Mouse (Mus musculus) ES-E14 (cell line): ENCODE measurements around the gene Wfdc3. TPM values are rescaled to one million over a fixed set of nuclear protein-coding genes. Genes with fewer than 3 reads are reported as not detected.

Experiments used
- DNase-seq: peaks from one replicate; pipeline ENCODE4 v3.0.0-alpha.2; 2013; ENCODE audit warnings: low read depth, low spot score
- H3K27ac ChIP-seq: 2 replicates; pipeline ENCODE4 v1.5.1; 2012; ENCODE audit warnings: low read depth, mild to moderate bottlenecking, low read length, moderate library complexity, mixed read lengths; ENCODE audit not compliant: poor library complexity, insufficient read depth, severe bottlenecking
- H3K36me3 ChIP-seq: 2 replicates; pipeline ENCODE4 v1.6.1; 2012; ENCODE audit warnings: mild to moderate bottlenecking, low read length, moderate library complexity, mixed read lengths; ENCODE audit not compliant: control insufficient read depth, poor library complexity, insufficient read depth, severe bottlenecking
- H3K4me1 ChIP-seq, 2 experiments: fragments of 150-350 bp in 1 of 2; sonication (generic) in 1 of 2; 2 replicates each; pipeline ENCODE4 v1.6.1; 2012; ENCODE audit warnings: low read length in 2 of 2, mild to moderate bottlenecking in 1 of 2, mixed read lengths in 1 of 2; ENCODE audit not compliant: control insufficient read depth in 2 of 2, insufficient read depth in 2 of 2, poor library complexity in 1 of 2
- H3K4me3 ChIP-seq, 2 experiments: fragments of 150-350 bp in 1 of 2; sonication (generic) in 1 of 2; 2 replicates each; pipeline ENCODE4 v1.5.1; 2012; ENCODE audit warnings: low read length in 2 of 2, low read depth in 1 of 2, mild to moderate bottlenecking in 1 of 2, mixed read lengths in 1 of 2; ENCODE audit not compliant: insufficient read depth in 1 of 2, poor library complexity in 1 of 2, severe bottlenecking in 1 of 2
- H3K9ac ChIP-seq: 2 replicates; pipeline ENCODE4 v1.6.1; 2012; ENCODE audit warnings: low read depth, mild to moderate bottlenecking, low read length, mixed read lengths; ENCODE audit not compliant: poor library complexity, insufficient read depth, severe bottlenecking
- H3K9me3 ChIP-seq: fragments of 150-350 bp; sonication (generic); 2 replicates; pipeline ENCODE4 v1.6.1; 2012; ENCODE audit warnings: low read depth, mild to moderate bottlenecking, low read length; ENCODE audit not compliant: control insufficient read depth, insufficient read depth
- CHD2 ChIP-seq: IDR thresholded peaks from 2 replicates; pipeline ENCODE4 v1.6.1; 2014; ENCODE audit warnings: mild to moderate bottlenecking, low read depth, low read length, inconsistent platforms
- HCFC1 ChIP-seq: IDR thresholded peaks from 2 replicates; pipeline ENCODE4 v1.6.1; 2012; ENCODE audit warnings: low read length, inconsistent platforms, borderline replicate concordance; ENCODE audit not compliant: insufficient read depth
- MAFK ChIP-seq: IDR thresholded peaks from 2 replicates; pipeline ENCODE4 v1.6.1; 2014; ENCODE audit warnings: mild to moderate bottlenecking, low read depth, low read length, inconsistent platforms; ENCODE audit not compliant: insufficient read depth
- ZC3H11A ChIP-seq: IDR thresholded peaks from 2 replicates; pipeline ENCODE4 v1.6.1; 2012; ENCODE audit warnings: low read depth, mild to moderate bottlenecking, inconsistent platforms, low read length, borderline replicate concordance
- ZNF384 ChIP-seq: IDR thresholded peaks from 2 replicates; pipeline ENCODE4 v1.6.1; 2012; ENCODE audit warnings: low read depth, low read length, inconsistent platforms
- in situ Hi-C, 2 experiments: fragments of 600-800 bp; cut with MboI; formaldehyde crosslinking; loops; one replicate each; pipeline ENCODE4 v1.15.1; 2025; ENCODE audit warnings: low sequenced_read_pairs in 2 of 2, inconsistent platforms in 1 of 2; ENCODE audit not compliant: unreplicated experiment in 2 of 2
- total RNA-seq: library from RNA; depleted of rRNA; stranded (reverse); fragments of 300-350 nt; gene quantifications from 2 replicates; pipeline ENCODE4 v1.2.3, GENCODE M21; 2012

The Wfdc3 gene
- total RNA-seq, 1 experiment = 0.18 TPM

DNA sequence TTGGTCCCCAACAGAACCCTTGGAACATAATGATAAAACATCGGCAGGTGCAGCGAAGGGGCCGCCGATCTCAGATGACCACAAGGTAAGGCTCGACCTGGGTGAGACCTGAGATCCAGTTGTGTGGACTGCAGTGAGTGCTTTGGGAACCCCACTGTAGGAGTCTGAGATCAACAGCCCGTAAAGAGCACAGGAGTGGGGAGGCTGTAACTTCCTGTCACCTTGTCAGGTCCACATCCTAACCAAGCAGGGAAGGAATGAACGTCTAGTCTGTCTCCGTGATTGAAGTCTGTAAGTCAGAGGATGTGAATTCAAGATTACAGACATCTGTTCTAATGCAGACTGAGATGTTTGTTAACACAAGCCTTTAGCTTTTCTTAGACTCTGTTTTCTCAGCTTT is 962 bp upstream of the Wfdc3 start:
- H3K9me3 ChIP-seq = no peaks in the 10 kb centered on the region
- in situ Hi-C loops = no loop called here
- peaks cover 16% of the 10 kb centered on the region for H3K36me3 ChIP-seq
- peak overlapping the region; percentile 80 to 90 for H3K4me3 ChIP-seq
- H3K4me1 ChIP-seq = peaks cover 0 to 4% of the 10 kb centered on the region in 2 experiments; a peak in 2 of 4 replicates
- no peak for TF ChIP-seq HCFC1
- no peak for TF ChIP-seq ZC3H11A
- TF ChIP-seq MAFK = no peak
- no peak for TF ChIP-seq CHD2
- no peak for TF ChIP-seq ZNF384
- H3K9ac ChIP-seq = peak overlapping the region; percentile 93
- H3K27ac ChIP-seq = no peak overlapping the region
- no peak for DNase-seq

DNA sequence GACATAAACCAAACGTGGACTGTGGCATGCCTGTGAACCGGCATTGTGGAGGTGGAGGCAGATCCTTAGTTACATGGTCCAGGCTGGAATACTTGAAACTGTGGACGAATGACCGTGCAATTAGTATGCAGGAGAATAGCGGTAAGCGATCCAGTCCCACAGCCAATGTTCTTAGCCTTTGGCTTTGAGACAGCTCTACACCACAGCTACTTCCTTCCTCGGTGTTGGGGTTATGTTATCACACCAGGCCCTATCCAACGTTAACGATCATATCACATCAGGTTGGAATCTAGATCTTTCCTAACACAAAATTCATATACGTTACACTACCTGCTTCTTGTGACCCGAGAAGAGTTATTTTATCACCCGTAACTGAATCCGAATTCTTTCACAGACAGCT is 744 bp downstream of the Wfdc3 start:
- Histone ChIP-seq H3K9ac (no peak overlapping the region), H3K27ac (no peak overlapping the region), H3K4me1 (peaks cover 0 to 4% of the 10 kb centered on the region in 2 experiments; a peak in 2 of 4 replicates), H3K4me3 (peak overlapping the region in 1 of 2 experiments; percentile 80; a peak in 2 of 4 replicates), H3K9me3 (no peaks in the 10 kb centered on the region), H3K36me3 (peaks cover 8% of the 10 kb centered on the region; the same call in 1 of the 2 replicates)
- TF ChIP-seq HCFC1 = no peak
- no peak for TF ChIP-seq MAFK
- no peak for TF ChIP-seq ZC3H11A
- TF ChIP-seq ZNF384 = no peak
- TF ChIP-seq CHD2 = no peak
- no peak for DNase-seq
- in situ Hi-C loops = no loop called here

DNA sequence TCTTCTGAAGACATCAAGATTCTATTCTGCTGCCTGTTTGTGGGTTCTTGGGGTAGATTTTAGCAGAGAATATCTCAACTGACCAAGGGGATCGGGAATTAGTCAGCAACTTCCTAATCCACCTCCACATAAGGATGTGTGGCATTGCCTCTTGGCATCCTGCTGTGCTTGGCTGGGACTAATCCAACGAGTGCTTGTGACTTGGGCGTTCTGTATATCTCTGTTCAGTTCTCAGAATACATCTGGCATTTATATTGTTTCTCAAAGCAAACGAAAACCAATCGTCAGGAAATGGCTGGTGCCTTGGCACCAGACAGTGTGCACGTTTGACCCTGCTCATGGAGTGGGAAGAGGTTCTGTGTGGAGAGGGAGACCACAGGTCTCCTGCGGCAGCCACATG is 5.9 kb downstream of the Wfdc3 start:
- no peak overlapping the region for H3K27ac ChIP-seq
- no peak for DNase-seq
- TF ChIP-seq ZC3H11A = no peak
- TF ChIP-seq CHD2 = no peak
- no peak for TF ChIP-seq ZNF384
- no peak for TF ChIP-seq HCFC1
- TF ChIP-seq MAFK = no peak
- H3K9me3 ChIP-seq = no peaks in the 10 kb centered on the region
- in situ Hi-C loops = no loop called here
- no peak overlapping the region for H3K9ac ChIP-seq
- H3K36me3 ChIP-seq = no peaks in the 10 kb centered on the region
- H3K4me3 ChIP-seq = no peak overlapping the region
- H3K4me1 ChIP-seq = peaks cover 0 to 5% of the 10 kb centered on the region in 2 experiments; a peak in 1 of 4 replicates

DNA sequence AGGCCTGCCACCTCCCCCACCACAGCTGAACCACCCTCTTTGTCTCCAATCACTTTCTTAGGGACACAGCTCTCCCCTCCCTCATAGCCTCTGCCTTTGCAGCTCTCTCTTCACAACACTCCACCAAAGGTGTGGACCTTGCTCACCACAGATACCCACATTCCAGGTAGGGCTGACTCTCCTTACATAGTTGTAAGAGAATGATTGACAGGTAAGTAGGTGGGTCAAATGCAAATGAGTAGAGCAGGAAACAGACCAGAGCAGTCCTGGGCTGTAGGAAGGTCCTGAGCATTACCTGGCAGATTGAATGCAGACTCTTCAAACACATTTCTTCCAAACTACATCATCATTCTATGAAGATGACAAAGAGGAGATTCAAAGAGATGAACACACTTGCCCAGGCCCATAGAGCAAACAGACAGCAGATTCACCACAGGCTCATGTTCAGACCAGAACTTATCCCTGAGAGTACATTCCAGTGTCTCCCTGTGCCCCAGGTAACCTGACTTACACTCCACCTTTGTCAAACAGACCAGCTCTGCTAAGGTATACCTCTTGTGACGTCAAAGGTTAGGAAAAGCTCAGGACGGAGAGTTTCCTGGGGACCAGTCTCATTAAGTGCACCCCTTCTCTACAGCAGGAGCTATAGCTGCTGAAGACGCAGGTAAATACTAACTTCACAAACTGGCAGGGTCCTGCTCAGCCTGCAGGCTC is 8.2 kb downstream of the Wfdc3 start:
- Histone ChIP-seq H3K36me3 (no peaks in the 10 kb centered on the region), H3K27ac (no peak overlapping the region), H3K9ac (no peak overlapping the region), H3K9me3 (no peaks in the 10 kb centered on the region), H3K4me3 (no peak overlapping the region), H3K4me1 (peaks cover 0 to 5% of the 10 kb centered on the region in 2 experiments; a peak in 1 of 4 replicates)
- no peak for DNase-seq
- in situ Hi-C loops = no loop called here
- no peak for TF ChIP-seq MAFK
- no peak for TF ChIP-seq ZC3H11A
- TF ChIP-seq CHD2 = no peak
- no peak for TF ChIP-seq HCFC1
- no peak for TF ChIP-seq ZNF384
